Mouse (Mus musculus): Measurements from ENCODE around the gene Bcor. TPM values are rescaled to one million over a fixed set of nuclear protein-coding genes. Genes with fewer than 3 reads are reported as not detected.
A peak's percentile ranks its signal among the peaks of the same experiment; 100 is the strongest.

The Bcor gene
- total and polyA plus RNA-seq, 2 experiments: 2.8 to 5.6 TPM

GRCm38 (mm10) chrX:12083631-12084030, 76.5 kb downstream of the Bcor start:
- H3K4me3 ChIP-seq (ENCODE audit: insufficient read depth, low read depth, low read length): no peak overlapping the region
- H3K27ac ChIP-seq (replicated peaks; ENCODE audit: insufficient read depth, low read depth, low read length): no peak overlapping the region
- peaks cover 3% of the 10 kb centered on the region; the same call in 1 of the 2 replicates for H3K4me1 ChIP-seq (ENCODE audit: control insufficient read depth, insufficient read depth, low read length)
- DNase-seq (ENCODE audit: extremely low read depth, low read depth, low spot score): no peak
- H3K27me3 ChIP-seq (ENCODE audit: control insufficient read depth, insufficient read depth, low read length): no peaks in the 10 kb centered on the region
- H3K36me3 ChIP-seq (ENCODE audit: control insufficient read depth, insufficient read depth, low read length): no peaks in the 10 kb centered on the region
- 83% methylated on average over 10 of the region's 10 CpGs for WGBS
- H3K79me2 ChIP-seq (ENCODE audit: control insufficient read depth, insufficient read depth, low read length): peaks cover 4% of the 10 kb centered on the region; the same call in 1 of the 2 replicates
- TF ChIP-seq POLR2A (IDR thresholded peaks at IDR 0.05; ENCODE audit: extremely low read depth, insufficient read depth, low read length) (no peak), CTCF (IDR thresholded peaks at IDR 0.05; ENCODE audit: low read depth, low read length) (no peak)
- H3K9ac ChIP-seq (ENCODE audit: low read depth, low read length): no peak overlapping the region

- no peak overlapping the region for H3K27ac ChIP-seq (replicated peaks; ENCODE audit: insufficient read depth, low read depth, low read length)
- DNase-seq (ENCODE audit: extremely low read depth, low read depth, low spot score): no peak
- no peak overlapping the region for H3K9ac ChIP-seq (ENCODE audit: low read depth, low read length)
- H3K4me1 ChIP-seq (ENCODE audit: control insufficient read depth, insufficient read depth, low read length): peaks cover 3% of the 10 kb centered on the region; the same call in 1 of the 2 replicates
- TF ChIP-seq POLR2A (IDR thresholded peaks at IDR 0.05; ENCODE audit: extremely low read depth, insufficient read depth, low read length): no peak
- no peak for TF ChIP-seq CTCF (IDR thresholded peaks at IDR 0.05; ENCODE audit: low read depth, low read length)
- peaks cover 8% of the 10 kb centered on the region; the same call in 1 of the 2 replicates for H3K79me2 ChIP-seq (ENCODE audit: control insufficient read depth, insufficient read depth, low read length)
- H3K4me3 ChIP-seq (ENCODE audit: insufficient read depth, low read depth, low read length): no peak overlapping the region
- no peaks in the 10 kb centered on the region for H3K27me3 ChIP-seq (ENCODE audit: control insufficient read depth, insufficient read depth, low read length)
- WGBS: 69% methylated on average over 16 of the region's 16 CpGs
- no peaks in the 10 kb centered on the region for H3K36me3 ChIP-seq (ENCODE audit: control insufficient read depth, insufficient read depth, low read length)
These were observed 77.4 kb downstream of the Bcor start for GRCm38 (mm10) chrX:12082736-12083135.

- Histone ChIP-seq H3K27me3 (ENCODE audit: control insufficient read depth, insufficient read depth, low read length) (no peaks in the 10 kb centered on the region), H3K4me1 (ENCODE audit: control insufficient read depth, insufficient read depth, low read length) (peaks cover 3% of the 10 kb centered on the region; the same call in 1 of the 2 replicates), H3K9ac (ENCODE audit: low read depth, low read length) (no peak overlapping the region), H3K36me3 (ENCODE audit: control insufficient read depth, insufficient read depth, low read length) (no peaks in the 10 kb centered on the region), H3K4me3 (ENCODE audit: insufficient read depth, low read depth, low read length) (no peak overlapping the region), H3K79me2 (ENCODE audit: control insufficient read depth, insufficient read depth, low read length) (peaks cover 8% of the 10 kb centered on the region; the same call in 1 of the 2 replicates), H3K27ac (replicated peaks; ENCODE audit: insufficient read depth, low read depth, low read length) (no peak overlapping the region)
- WGBS: 94% methylated on average over 5 of the region's 5 CpGs
- DNase-seq (ENCODE audit: extremely low read depth, low read depth, low spot score): no peak
- no peak for TF ChIP-seq CTCF (IDR thresholded peaks at IDR 0.05; ENCODE audit: low read depth, low read length)
These were observed 78.0 kb downstream of the Bcor start for GRCm38 (mm10) chrX:12082184-12082583.

- H3K27me3 ChIP-seq (ENCODE audit: control insufficient read depth, insufficient read depth, low read length): no peaks in the 10 kb centered on the region
- no peak for DNase-seq (ENCODE audit: extremely low read depth, low read depth, low spot score)
- H3K4me1 ChIP-seq (ENCODE audit: control insufficient read depth, insufficient read depth, low read length): peaks cover 3% of the 10 kb centered on the region; the same call in 1 of the 2 replicates
- no peak overlapping the region for H3K27ac ChIP-seq (replicated peaks; ENCODE audit: insufficient read depth, low read depth, low read length)
- H3K79me2 ChIP-seq (ENCODE audit: control insufficient read depth, insufficient read depth, low read length): peaks cover 10% of the 10 kb centered on the region
- no peaks in the 10 kb centered on the region for H3K36me3 ChIP-seq (ENCODE audit: control insufficient read depth, insufficient read depth, low read length)
- no peak overlapping the region for H3K9ac ChIP-seq (ENCODE audit: low read depth, low read length)
- H3K4me3 ChIP-seq (ENCODE audit: insufficient read depth, low read depth, low read length): no peak overlapping the region
- WGBS: 54% methylated on average over 22 of the region's 22 CpGs
- no peak for TF ChIP-seq POLR2A (IDR thresholded peaks at IDR 0.05; ENCODE audit: extremely low read depth, insufficient read depth, low read length)
- no peak for TF ChIP-seq CTCF (IDR thresholded peaks at IDR 0.05; ENCODE audit: low read depth, low read length)
These were observed 78.4 kb downstream of the Bcor start for GRCm38 (mm10) chrX:12081741-12082155.

GRCm38 (mm10) chrX:12080904-12081740, 79.0 kb downstream of the Bcor start:
- peaks cover 3% of the 10 kb centered on the region; the same call in 1 of the 2 replicates for H3K4me1 ChIP-seq (ENCODE audit: control insufficient read depth, insufficient read depth, low read length)
- H3K36me3 ChIP-seq (ENCODE audit: control insufficient read depth, insufficient read depth, low read length): no peaks in the 10 kb centered on the region
- peaks cover 15% of the 10 kb centered on the region for H3K79me2 ChIP-seq (ENCODE audit: control insufficient read depth, insufficient read depth, low read length)
- TF ChIP-seq CTCF (IDR thresholded peaks at IDR 0.05; ENCODE audit: low read depth, low read length) (no peak), POLR2A (IDR thresholded peaks at IDR 0.05; ENCODE audit: extremely low read depth, insufficient read depth, low read length) (no peak)
- H3K4me3 ChIP-seq (ENCODE audit: insufficient read depth, low read depth, low read length): peak overlapping the region; percentile 68
- peak; percentile 32 for DNase-seq (ENCODE audit: extremely low read depth, low read depth, low spot score)
- WGBS: 7% methylated on average over 58 of the region's 61 CpGs
- H3K9ac ChIP-seq (ENCODE audit: low read depth, low read length): peak overlapping the region; percentile 83
- H3K27ac ChIP-seq (replicated peaks; ENCODE audit: insufficient read depth, low read depth, low read length): peak overlapping the region; percentile 81
- no peaks in the 10 kb centered on the region for H3K27me3 ChIP-seq (ENCODE audit: control insufficient read depth, insufficient read depth, low read length)

All from liver, adult 2 months (tissue).